Mouse (Mus musculus) thymus, postnatal 4 days (tissue): ENCODE data around the gene Mtmr3.

ENCODE experiments used
- DNase-seq: peaks from one replicate; pipeline ENCODE4 v3.0.0; 2021

Gene Mtmr3

DNA sequence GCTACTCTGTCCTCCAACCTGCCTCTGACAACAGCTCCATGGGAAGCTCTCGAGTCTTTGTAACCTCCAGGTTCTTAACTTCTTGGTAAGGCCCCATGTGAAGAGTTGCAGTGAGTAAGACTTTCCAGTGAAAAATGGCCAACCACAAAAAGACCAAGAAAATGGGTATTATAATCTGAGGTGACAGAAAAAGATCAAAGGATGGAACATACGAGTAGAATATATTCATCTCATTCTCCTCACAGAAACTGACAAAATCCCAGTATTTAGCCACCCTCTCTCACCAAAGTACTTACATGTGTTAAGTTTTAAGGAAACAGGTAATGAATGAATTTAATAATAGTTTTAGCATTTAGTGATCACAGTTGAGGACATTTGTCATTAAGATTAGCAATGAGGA lies 88.2 kb downstream of the Mtmr3 start:
- DNase-seq: no peak

- DNase-seq: no peak
These were observed 92.5 kb downstream of the Mtmr3 start for GRCm38 (mm10) chr11:4502206-4502605.

DNA sequence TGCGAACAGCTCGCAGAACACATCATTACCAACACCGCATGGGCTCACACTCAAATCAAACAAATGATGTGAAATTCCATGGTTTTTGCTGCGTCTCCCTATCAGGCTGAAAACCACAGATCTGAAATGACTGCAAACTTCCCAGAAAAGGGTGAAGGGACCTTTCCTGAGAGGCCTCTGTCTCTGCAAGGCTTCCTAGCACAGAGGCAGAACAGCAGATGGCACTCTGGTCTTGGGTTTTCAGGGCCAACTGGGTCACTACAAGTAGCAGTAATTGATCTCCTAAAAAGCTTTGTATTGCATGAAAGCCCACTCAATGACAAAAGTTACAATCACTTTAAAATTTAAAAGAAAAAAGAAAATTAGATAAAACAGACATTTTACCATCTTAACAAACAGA lies 93.8 kb downstream of the Mtmr3 start:
- no peak for DNase-seq

DNA sequence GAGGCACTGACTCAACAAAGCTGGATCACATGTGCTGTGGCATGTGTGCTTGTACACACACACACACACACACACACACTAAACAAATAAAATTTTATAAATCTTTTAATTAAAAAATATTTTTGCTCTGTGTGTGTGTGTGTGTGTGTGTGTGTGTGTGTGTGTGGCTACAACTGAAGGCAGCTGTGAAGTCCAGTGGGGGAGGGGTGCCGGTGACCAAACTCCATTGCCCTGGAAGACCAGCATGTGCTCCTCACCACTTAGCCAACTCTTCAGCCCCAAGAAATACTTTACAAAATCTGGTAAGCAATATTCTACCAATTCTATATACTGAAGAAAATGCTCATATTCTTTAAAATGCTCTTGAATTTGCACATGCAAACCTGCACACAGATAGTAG lies 94.4 kb downstream of the Mtmr3 start:
- DNase-seq: no peak

GRCm38 (mm10) chr11:4499456-4499855 lies 95.2 kb downstream of the Mtmr3 start:
- no peak for DNase-seq

GRCm38 (mm10) chr11:4498774-4499173 lies 95.9 kb downstream of the Mtmr3 start:
- DNase-seq: no peak

GRCm38 (mm10) chr11:4497501-4498118 lies 97.1 kb downstream of the Mtmr3 start:
- DNase-seq: no peak

- DNase-seq: no peak
These were observed 99.6 kb downstream of the Mtmr3 start for GRCm38 (mm10) chr11:4495021-4495540.

DNA sequence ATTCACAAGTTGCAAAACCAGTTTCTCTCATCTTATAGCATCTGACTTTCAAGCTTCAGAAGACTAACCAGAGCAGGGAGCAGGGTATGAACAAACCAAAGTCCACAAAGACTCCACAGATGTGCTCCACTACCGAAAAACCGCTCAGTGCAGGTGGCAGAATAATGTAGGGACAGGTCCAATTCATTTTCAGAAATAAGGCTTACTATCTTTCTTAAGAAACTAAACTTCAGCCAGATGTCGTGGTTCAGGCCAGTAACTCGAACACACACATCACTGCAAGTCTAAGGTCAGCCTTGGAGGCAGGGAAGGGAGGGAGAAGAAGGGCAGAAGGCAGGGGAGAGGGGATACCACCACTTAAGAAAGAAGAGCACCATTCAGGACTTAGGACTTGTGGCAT lies 105.5 kb downstream of the Mtmr3 start:
- DNase-seq: no peak

DNA sequence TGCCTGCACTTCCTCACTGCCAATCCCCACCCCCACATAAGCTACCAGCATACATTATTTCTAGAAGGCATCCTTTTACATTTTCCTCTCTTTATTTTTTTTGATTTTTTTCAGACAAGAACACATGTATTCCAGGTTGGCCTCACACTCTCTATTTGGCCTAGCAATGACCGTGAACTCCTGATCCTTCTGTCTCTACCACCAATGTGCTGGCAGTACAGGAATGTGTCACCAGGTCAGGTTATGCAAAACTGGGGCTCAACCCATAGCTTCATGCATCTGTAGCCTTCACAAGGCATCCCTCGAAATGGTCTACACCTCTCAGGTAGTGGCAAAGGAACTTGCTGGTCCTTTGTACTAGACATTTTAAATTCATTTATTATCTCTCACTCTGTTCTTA lies 105.9 kb downstream of the Mtmr3 start:
- DNase-seq: no peak

- DNase-seq: no peak
These were observed 106.3 kb downstream of the Mtmr3 start for GRCm38 (mm10) chr11:4488367-4488766.

DNA sequence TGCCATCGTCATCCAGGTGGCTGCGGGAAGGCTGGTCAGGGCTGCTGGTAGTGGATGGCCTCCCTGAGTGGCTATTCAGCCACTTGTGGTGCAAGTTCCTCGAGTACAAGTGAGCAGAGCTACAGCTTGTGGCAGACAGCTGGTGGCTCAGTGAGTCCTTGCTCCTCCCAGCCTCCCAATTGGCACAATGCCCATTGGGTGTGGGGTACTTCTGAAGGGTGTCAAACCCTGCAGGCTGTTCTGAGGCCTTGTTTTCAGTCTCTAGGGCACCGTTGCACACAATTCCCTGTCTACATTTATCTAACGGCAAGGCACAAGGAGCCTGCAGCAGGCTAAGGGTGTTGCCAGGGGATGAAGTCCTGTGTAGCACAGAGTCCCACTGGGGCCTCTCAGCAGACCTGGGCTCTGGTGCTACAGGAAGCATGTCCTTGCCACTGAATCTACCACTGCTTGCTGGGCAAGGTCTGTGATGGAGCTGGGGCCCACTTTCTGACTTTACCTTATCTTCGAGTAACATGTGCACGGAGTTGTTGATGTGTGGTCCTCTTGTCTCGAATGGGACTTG lies 107.2 kb downstream of the Mtmr3 start:
- DNase-seq: no peak

GRCm38 (mm10) chr11:4484541-4484940 lies 110.1 kb downstream of the Mtmr3 start:
- DNase-seq: no peak

- no peak for DNase-seq
These were observed 112.0 kb downstream of the Mtmr3 start for GRCm38 (mm10) chr11:4482641-4483040.

DNA sequence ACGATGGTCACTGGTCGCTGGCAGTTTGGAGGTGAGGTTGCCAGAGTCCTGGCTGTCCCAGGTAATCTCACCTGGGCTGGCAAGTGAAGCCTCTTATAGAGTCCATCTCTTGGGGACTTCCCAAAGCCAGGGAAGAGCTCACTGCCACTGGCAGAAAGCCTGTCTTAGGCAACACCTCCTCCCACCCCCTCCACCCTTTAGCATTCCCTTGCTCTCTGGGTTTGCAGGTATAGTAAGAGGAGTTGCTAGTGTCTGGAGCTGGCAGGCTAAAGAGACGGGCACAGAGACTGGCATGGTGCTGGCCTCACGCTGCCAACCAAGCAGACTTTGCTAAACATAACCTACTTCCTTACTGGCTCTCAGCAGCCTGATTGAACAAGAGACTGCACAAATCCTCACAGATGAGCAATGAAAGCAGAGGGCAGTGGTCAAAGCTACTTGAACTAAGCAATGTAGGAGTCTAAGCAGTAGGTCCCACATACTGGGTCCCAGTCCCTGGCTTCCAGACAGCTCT lies 118.4 kb downstream of the Mtmr3 start:
- DNase-seq: no peak

- no peak for DNase-seq
These were observed 122.0 kb downstream of the Mtmr3 start for GRCm38 (mm10) chr11:4472464-4473179.

DNA sequence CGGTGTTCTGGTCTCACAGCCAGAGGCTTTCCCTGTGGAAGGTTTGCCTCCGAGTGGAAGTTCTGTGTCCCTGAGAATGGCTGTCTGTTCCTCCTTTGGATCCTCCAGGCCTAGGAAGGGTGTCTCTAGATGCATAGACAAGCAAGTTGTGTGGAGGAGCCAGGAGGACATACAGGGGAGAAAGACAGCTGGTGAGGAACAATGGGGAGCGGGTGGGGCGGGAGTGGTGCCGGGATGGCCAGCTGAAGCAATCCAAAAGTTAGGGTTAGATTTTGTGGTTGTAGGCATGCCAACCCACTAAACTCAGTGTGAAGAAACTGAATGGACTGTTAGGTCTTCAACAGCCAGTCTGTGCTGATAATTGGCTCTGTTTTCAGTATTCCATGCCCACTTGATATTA lies 122.9 kb downstream of the Mtmr3 start:
- no peak for DNase-seq

GRCm38 (mm10) chr11:4471251-4471650 lies 123.4 kb downstream of the Mtmr3 start:
- DNase-seq: no peak

GRCm38 (mm10) chr11:4469091-4469490 lies 125.6 kb downstream of the Mtmr3 start:
- no peak for DNase-seq

DNA sequence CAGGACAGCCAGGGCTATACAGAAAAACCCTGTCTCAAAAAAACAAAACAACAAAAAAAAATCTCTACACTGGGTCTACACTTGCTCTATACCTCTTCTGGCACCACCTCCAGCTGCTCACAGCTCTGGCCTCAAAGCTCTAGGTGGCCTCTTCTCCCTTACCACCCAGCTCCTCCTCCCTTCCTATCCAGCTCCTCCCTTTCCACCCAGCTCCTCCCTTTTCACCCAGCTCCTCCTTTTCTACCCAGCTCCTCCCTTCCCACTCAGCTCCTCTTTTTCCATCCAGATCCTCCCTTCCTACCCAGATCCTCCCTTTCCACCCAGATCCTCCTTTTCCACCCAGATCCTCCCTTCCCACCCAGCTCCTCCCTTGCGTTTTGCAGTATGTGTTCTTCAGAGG lies 127.2 kb downstream of the Mtmr3 start:
- no peak for DNase-seq

GRCm38 (mm10) chr11:4466191-4466590 lies 128.5 kb downstream of the Mtmr3 start:
- no peak for DNase-seq

DNA sequence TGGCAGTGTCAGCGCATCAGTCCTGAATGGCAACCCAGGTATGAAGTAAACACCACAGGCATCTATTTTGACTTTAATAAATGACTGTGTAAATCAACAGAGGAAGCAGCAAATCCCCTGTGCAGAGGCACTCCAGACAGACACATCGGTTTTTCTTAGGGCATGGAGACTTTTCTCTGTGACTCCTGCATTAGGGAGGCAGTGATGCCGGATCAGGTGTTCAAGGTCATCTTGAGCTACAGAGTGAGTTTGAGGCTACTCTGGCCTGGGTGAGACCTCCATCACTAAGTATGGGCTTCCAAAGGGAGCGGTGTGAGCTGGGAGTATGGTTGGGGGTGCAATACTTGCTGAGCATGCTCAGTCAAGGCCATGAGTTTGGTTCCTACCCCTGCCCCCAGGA lies 130.0 kb downstream of the Mtmr3 start:
- no peak for DNase-seq

- no peak for DNase-seq
These were observed 130.5 kb downstream of the Mtmr3 start for GRCm38 (mm10) chr11:4464186-4464585.

DNA sequence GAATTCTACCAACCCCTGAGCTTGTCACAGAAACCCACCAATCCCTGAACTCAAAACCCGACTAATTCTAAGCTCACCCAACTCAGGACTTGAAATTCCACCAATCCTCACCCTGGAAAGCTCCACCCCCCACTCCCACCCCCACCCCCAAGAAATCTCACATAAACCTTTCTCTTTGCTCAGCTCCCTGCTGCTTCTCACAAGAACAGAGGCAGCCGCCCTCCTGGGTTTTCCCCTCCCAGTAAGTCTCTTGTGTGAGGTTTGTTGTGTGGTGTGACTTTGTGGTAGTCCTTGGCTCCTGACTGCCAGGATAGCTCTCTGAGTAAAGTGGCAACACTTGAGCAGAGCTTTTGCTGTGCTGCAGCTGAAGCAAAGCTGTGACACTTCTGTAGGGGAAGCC lies 131.8 kb downstream of the Mtmr3 start:
- DNase-seq: no peak
